Mouse (Mus musculus) liver, embryonic 14.5 days (tissue): Measurements from ENCODE around the gene Ap2a2. TPM values are rescaled to one million over a fixed set of nuclear protein-coding genes. Genes with fewer than 3 reads are reported as not detected.

Experiments
- ATAC-seq: fragments of 200-750 bp; cut with Nextera tagmentation; 2 replicates; pipeline ENCODE4 v1.8.0; 2017; ENCODE audit warnings: moderate number of reproducible peaks, mild to moderate bottlenecking, moderate library complexity; ENCODE audit not compliant: insufficient read depth
- DNase-seq, 3 experiments: peaks; one replicate each; pipeline ENCODE4 v3.0.0-alpha.2; 2012 to 2013; ENCODE audit warnings: low read depth in 3 of 3, low spot score in 3 of 3
- H3K27ac ChIP-seq: fragments of 300-500 bp; sonication (generic); 2 replicates; pipeline ENCODE4 v1.5.1; 2014; ENCODE audit warnings: moderate library complexity, mild to moderate bottlenecking, control low read depth, inconsistent platforms
- H3K27me3 ChIP-seq: fragments of 300-500 bp; sonication (generic); 2 replicates; pipeline ENCODE4 v1.6.1; 2014; ENCODE audit warnings: mild to moderate bottlenecking, low read length, moderate library complexity; ENCODE audit not compliant: control insufficient read depth, insufficient read depth
- H3K36me3 ChIP-seq: fragments of 300-500 bp; sonication (generic); replicated peaks from 2 replicates; pipeline ENCODE4 v1.6.1; 2014; ENCODE audit warnings: low read depth; ENCODE audit not compliant: control insufficient read depth, insufficient read depth
- H3K4me1 ChIP-seq, 2 experiments: fragments of 200-500 bp in 1 of 2; fragments of 300-500 bp in 1 of 2; sonication (generic) in 1 of 2; replicated peaks; 2 replicates each; pipeline ENCODE4 v1.6.1; 2012 to 2014; ENCODE audit warnings: antibody characterized with exemption in 1 of 2, inconsistent platforms in 1 of 2, low read length in 1 of 2; ENCODE audit not compliant: control insufficient read depth in 2 of 2, insufficient read depth in 2 of 2
- H3K4me2 ChIP-seq: fragments of 300-500 bp; sonication (generic); 2 replicates; pipeline ENCODE4 v1.6.1; 2014; ENCODE audit warnings: low read depth, mild to moderate bottlenecking, control low read depth, moderate library complexity
- H3K4me3 ChIP-seq, 2 experiments: fragments of 200-500 bp in 1 of 2; fragments of 300-500 bp in 1 of 2; sonication (generic) in 1 of 2; 2 replicates each; pipeline ENCODE4 v1.5.1; 2012 to 2014; ENCODE audit warnings: low read depth in 2 of 2, low read length in 2 of 2, mild to moderate bottlenecking in 2 of 2, control low read depth in 1 of 2, inconsistent platforms in 1 of 2, moderate library complexity in 1 of 2; ENCODE audit not compliant: insufficient read depth in 1 of 2
- H3K9ac ChIP-seq: fragments of 300-500 bp; sonication (generic); replicated peaks from 2 replicates; pipeline ENCODE4 v1.6.1; 2014; ENCODE audit warnings: mild to moderate bottlenecking, control low read depth, moderate library complexity
- H3K9me3 ChIP-seq: fragments of 300-500 bp; sonication (generic); 2 replicates; pipeline ENCODE4 v1.6.1; 2016; ENCODE audit warnings: low read length, mixed read lengths; ENCODE audit not compliant: control insufficient read depth
- CTCF ChIP-seq: IDR thresholded peaks from 2 replicates; pipeline ENCODE4 v1.5.1; 2016; ENCODE audit warnings: antibody characterized with exemption, low read depth, control low read depth
- EP300 ChIP-seq: IDR thresholded peaks from 2 replicates; pipeline ENCODE4 v1.6.1; 2016; ENCODE audit warnings: antibody characterized with exemption, low read depth
- WGBS: fragments of 180-500 bp; shearing (Covaris S2); extraction: QIAGEN DNeasy Blood & Tissue Kit; methylation state at CpG from one replicate; pipeline ENCODE4 v1.1.7; 2014; ENCODE audit not compliant: insufficient replicate concordance; 5-methylcytosine and 5-hydroxymethylcytosine counted together
- polyA plus RNA-seq, 2 experiments: library from polyadenylated mRNA; depleted of rRNA in 1 of 2; stranded (reverse) in 1 of 2; unstranded in 1 of 2; fragments of >200 nt; fragmentation: Nextera tagmentation in 1 of 2; extraction: Ambion mirVana in 1 of 2; gene quantifications; 2 replicates each; pipeline versions ENCODE4 v1.2.1 to v1.2.3; 2012 to 2014

Gene Ap2a2
- polyA plus RNA-seq, 2 experiments, result 21.0 to 43.2 TPM

DNA sequence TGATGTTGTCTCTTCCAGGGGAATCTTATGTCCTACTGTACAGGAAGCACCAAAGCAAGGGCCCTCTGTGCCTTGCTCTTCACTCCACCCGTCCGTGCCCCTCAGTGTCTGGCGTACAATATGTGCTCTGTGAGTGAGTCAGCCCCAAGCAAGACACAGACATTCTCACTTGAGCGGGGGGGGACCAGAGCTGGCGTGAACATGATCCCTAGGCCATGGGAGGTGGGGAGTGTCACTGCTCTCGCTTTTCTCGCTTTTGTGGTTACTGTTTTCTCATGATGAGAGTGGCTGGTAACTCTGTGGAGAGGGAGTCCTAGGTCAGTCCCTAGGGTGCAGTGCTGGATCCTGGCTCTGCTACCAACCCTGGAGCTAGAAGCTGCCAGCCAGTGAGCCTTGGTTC lies 2.6 kb downstream of the Ap2a2 start:
- no peaks in the 10 kb centered on the region for H3K27me3 ChIP-seq
- peaks cover 45 to 58% of the 10 kb centered on the region in 2 experiments for H3K4me1 ChIP-seq
- no peaks in the 10 kb centered on the region for H3K9me3 ChIP-seq
- peak overlapping the region; percentile 87 for H3K4me2 ChIP-seq
- WGBS, result 67% methylated on average over 7 of the region's 7 CpGs
- H3K9ac ChIP-seq, result no peak overlapping the region
- TF ChIP-seq CTCF, result no peak
- no peak for TF ChIP-seq EP300
- DNase-seq (no peak), ATAC-seq (no peak)
- H3K27ac ChIP-seq, result peak overlapping the region; percentile 28
- H3K4me3 ChIP-seq, result peak overlapping the region; percentile 0 to 98; a peak in 3 of 4 replicates
- H3K36me3 ChIP-seq, result peaks cover 11% of the 10 kb centered on the region

DNA sequence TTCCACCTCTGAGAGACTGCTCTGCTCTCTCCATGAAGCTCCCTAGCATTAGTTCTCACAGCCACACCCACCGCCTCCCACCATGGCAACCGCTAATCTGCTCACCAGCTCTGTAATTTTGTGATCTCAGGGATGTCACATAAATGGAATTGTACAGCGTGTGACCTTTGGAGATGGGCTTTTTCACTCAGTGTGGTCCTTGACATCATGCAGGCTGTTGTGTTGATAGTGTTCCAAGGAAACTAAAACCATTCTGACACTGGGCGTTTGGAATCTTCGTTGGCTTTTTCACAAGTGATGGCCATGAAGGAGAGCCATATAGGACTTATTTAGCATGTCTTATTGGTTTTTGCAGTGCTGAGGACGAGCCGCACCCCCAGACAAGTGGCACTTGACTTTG lies 4.6 kb downstream of the Ap2a2 start:
- no peak for TF ChIP-seq CTCF
- TF ChIP-seq EP300, result no peak

DNA sequence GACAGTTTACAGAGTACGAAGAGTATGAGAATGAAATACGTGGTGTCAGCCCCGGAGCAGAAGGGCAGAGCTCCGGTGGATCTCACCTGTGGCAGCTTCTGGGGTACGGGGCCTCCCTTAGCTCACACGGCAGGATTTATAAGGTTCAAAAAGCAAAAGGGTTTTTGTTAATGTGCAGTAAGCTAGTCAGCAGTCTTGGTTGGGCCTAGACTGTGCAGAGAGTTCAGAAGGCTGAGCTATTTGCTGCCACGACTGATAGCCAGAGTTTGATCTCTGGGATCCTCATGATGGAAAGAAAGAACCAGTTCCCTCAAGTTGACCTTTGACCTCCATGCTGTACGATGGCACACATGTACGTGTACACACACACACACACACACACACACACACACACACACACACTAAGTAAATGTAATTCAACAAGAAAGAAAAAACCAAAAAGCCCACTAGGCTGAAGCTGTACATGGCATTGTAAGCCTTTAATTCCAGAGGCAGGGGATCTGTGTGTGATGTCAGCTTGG lies 7.4 kb downstream of the Ap2a2 start:
- Histone ChIP-seq H3K9ac (no peak overlapping the region), H3K4me1 (peaks cover 16 to 42% of the 10 kb centered on the region in 2 experiments), H3K36me3 (peaks cover 18% of the 10 kb centered on the region), H3K4me2 (no peak overlapping the region), H3K27me3 (no peaks in the 10 kb centered on the region), H3K9me3 (no peaks in the 10 kb centered on the region), H3K27ac (no peak overlapping the region), H3K4me3 (no peak overlapping the region)
- no peak for TF ChIP-seq CTCF
- no peak for TF ChIP-seq EP300
- ATAC-seq (no peak), DNase-seq (no peak)
- WGBS, result 80% methylated on average over 9 of the region's 9 CpGs

More for the DNA sequence above, 4.6 kb downstream of the Ap2a2 start:
- Histone ChIP-seq H3K27me3 (no peaks in the 10 kb centered on the region), H3K4me1 (peaks cover 26 to 43% of the 10 kb centered on the region in 2 experiments), H3K36me3 (peaks cover 15% of the 10 kb centered on the region), H3K4me3 (no peak overlapping the region), H3K4me2 (no peak overlapping the region), H3K9me3 (no peaks in the 10 kb centered on the region), H3K9ac (no peak overlapping the region), H3K27ac (no peak overlapping the region)
- DNase-seq (no peak), ATAC-seq (no peak)
- WGBS, result 70% methylated on average over 7 of the region's 7 CpGs

DNA sequence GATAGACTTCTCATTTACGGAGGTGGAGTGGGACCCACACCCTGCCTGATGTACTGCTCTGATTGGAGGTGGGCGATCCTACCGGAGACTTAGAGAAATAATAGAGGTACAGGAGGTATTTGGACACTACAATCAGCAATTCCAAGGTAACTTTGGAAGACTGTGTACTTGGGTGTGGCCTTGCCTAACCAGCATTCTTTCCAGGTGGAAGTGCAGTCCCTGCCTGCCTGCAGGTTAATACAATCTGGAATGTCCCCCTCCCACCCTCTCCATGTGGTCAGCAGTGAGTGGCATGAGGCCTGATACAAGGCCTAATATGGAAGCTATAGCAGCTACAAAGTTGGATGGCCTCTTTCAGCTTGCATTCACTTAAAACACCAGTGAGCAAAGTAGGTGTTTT lies 7.9 kb downstream of the Ap2a2 start:
- DNase-seq, result no peak
- H3K36me3 ChIP-seq, result peaks cover 15% of the 10 kb centered on the region
- TF ChIP-seq EP300 (no peak), CTCF (no peak)
- no peak overlapping the region for H3K27ac ChIP-seq
- no peak overlapping the region for H3K9ac ChIP-seq
- no peak overlapping the region for H3K4me3 ChIP-seq
- H3K4me1 ChIP-seq, result peaks cover 10 to 37% of the 10 kb centered on the region in 2 experiments
- WGBS, result 88% methylated on average over 3 of the region's 3 CpGs
- no peak for ATAC-seq
- no peaks in the 10 kb centered on the region for H3K9me3 ChIP-seq
- H3K27me3 ChIP-seq, result no peaks in the 10 kb centered on the region
- no peak overlapping the region for H3K4me2 ChIP-seq

- H3K36me3 ChIP-seq, result peaks cover 12% of the 10 kb centered on the region
- peak overlapping the region; percentile 7; the same call in 1 of the 2 replicates for H3K27ac ChIP-seq
- WGBS, result 76% methylated on average over 4 of the region's 4 CpGs
- TF ChIP-seq EP300 (no peak), CTCF (no peak)
- no peak for DNase-seq
- H3K9me3 ChIP-seq, result no peaks in the 10 kb centered on the region
- no peaks in the 10 kb centered on the region for H3K27me3 ChIP-seq
- no peak overlapping the region for H3K4me2 ChIP-seq
- H3K4me1 ChIP-seq, result peaks cover 7 to 32% of the 10 kb centered on the region in 2 experiments
- ATAC-seq, result 0 out of 2 replicates have a peak, but pooled peaks have one; percentile 10
- no peak overlapping the region for H3K4me3 ChIP-seq
- H3K9ac ChIP-seq, result no peak overlapping the region
Measured at GRCm38 (mm10) chr7:141570625-141571295, 8.8 kb downstream of the Ap2a2 start.
